Mouse (Mus musculus) lung, postnatal 10 days (tissue): ENCODE measurements around the gene Camk2g.
"Not testable (repeated sequence)": the region's sequence is repeated elsewhere in the genome, so short reads cannot be mapped to it uniquely, and the experiment has no call there.

Experiments
- DNase-seq: peaks from one replicate; pipeline ENCODE4 v3.0.0; 2021

Camk2g gene

GRCm38 (mm10) chr14:20735892-20736390, 57.9 kb downstream of the Camk2g start:
- DNase-seq = no peak

- no peak for DNase-seq
Observed at GRCm38 (mm10) chr14:20735052-20735451, 58.8 kb downstream of the Camk2g start.

- DNase-seq = peak; percentile 95
Observed at GRCm38 (mm10) chr14:20733952-20734774, 59.7 kb downstream of the Camk2g start, which contains the start of gene Ndst2. Gene Ndst2 (minus strand): TSS chr14:20734562.

GRCm38 (mm10) chr14:20733041-20733951, 60.6 kb downstream of the Camk2g start:
- no peak for DNase-seq

GRCm38 (mm10) chr14:20730853-20731602, 62.9 kb downstream of the Camk2g start:
- DNase-seq = no peak

GRCm38 (mm10) chr14:20729871-20730270, 64.0 kb downstream of the Camk2g start:
- no peak for DNase-seq

- DNase-seq = no peak
Observed at GRCm38 (mm10) chr14:20725660-20726339, 68.1 kb downstream of the Camk2g start.

- peak; percentile 83 for DNase-seq
Observed at GRCm38 (mm10) chr14:20724043-20724442, 69.8 kb downstream of the Camk2g start.

- DNase-seq = no peak
Observed at GRCm38 (mm10) chr14:20723006-20723405, 70.9 kb downstream of the Camk2g start.

- no peak for DNase-seq
Observed at GRCm38 (mm10) chr14:20721371-20721770, 72.5 kb downstream of the Camk2g start.

- DNase-seq = no peak
Observed at GRCm38 (mm10) chr14:20719767-20720166, 74.1 kb downstream of the Camk2g start.

- DNase-seq = no peak
Observed at GRCm38 (mm10) chr14:20718443-20718842, 75.4 kb downstream of the Camk2g start.

- DNase-seq = no peak
Observed at GRCm38 (mm10) chr14:20713832-20714231, 80.1 kb downstream of the Camk2g start.

GRCm38 (mm10) chr14:20708239-20708638, 85.6 kb downstream of the Camk2g start:
- DNase-seq = no peak

- DNase-seq = peak; percentile 92
Observed at GRCm38 (mm10) chr14:20707201-20708190, 86.4 kb downstream of the Camk2g start, which contains the start of gene Zswim8. Gene Zswim8 (plus strand): TSS chr14:20707552.

GRCm38 (mm10) chr14:20703461-20703860, 90.4 kb downstream of the Camk2g start:
- not testable (repeated sequence) for DNase-seq

GRCm38 (mm10) chr14:20702741-20703381, 91.0 kb downstream of the Camk2g start, which contains the start of gene Chchd1:
Gene Chchd1 (plus strand): TSS chr14:20703006.
- DNase-seq = peak; percentile 95

GRCm38 (mm10) chr14:20702096-20702740, 91.7 kb downstream of the Camk2g start:
- DNase-seq = no peak

- DNase-seq = no peak
Observed at GRCm38 (mm10) chr14:20701554-20701953, 92.3 kb downstream of the Camk2g start.
